ENCODE assay signal across 20 mouse cellular contexts in genomic region chr11:50147958-50148476, GRCm38 (mm10). TPM values are rescaled to one million over a fixed set of nuclear protein-coding genes. Genes with fewer than 3 reads are reported as not detected.
A peak's percentile ranks its signal among the peaks of the same experiment; 100 is the strongest.
DNase-seq lines count a peak whose midpoint lies in the region; ATAC-seq and TF ChIP-seq lines count a peak whose summit lies in the region.
"Had no signal": no experiment of that assay in that cellular context is flagged by ENCODE, and none has a peak within 500 bp of the region (broad histone marks: within the 10 kb centered on the region; RNA-seq: fewer than 3 reads in every experiment).

No protein-coding gene starts in this region.

- H3K36me3 ChIP-seq in heart, embryonic 11.5 days (ENCODE audit: control insufficient read depth, insufficient read depth, low read length), result peaks cover 38% of the 10 kb centered on the region
- peaks cover 60% of the 10 kb centered on the region for H3K36me3 ChIP-seq in lung, postnatal 0 days (ENCODE audit: insufficient read depth, low read length)

- H3K9me3 ChIP-seq in heart, embryonic 11.5 days (replicated peaks; ENCODE audit: control insufficient read depth, low read length), result no peaks in the 10 kb centered on the region
- H3K9me3 ChIP-seq in lung, postnatal 0 days (ENCODE audit: low read length), result no peaks in the 10 kb centered on the region
- H3K9me3 ChIP-seq: embryonic facial prominence, embryonic 15.5 days; hindbrain, embryonic 12.5 days; neural tube, embryonic 15.5 days had no signal

- no peak overlapping the region for H3K4me2 ChIP-seq in heart, embryonic 11.5 days
- no peak overlapping the region for H3K4me2 ChIP-seq in lung, postnatal 0 days (replicated peaks; ENCODE audit: low read depth, low read length)
- H3K4me2 ChIP-seq: embryonic facial prominence, embryonic 15.5 days; hindbrain, embryonic 12.5 days; neural tube, embryonic 15.5 days had no signal

- DNase-seq in cerebellum, adult 11-12 months, result peak; percentile 60
- no peak for DNase-seq in cerebellum, adult 11 months
- no peak for DNase-seq in heart, postnatal 36 days
- DNase-seq in lung, postnatal 0 days (ENCODE audit: low spot score), result no peak
- DNase-seq in lung, postnatal 14 days, result no peak
- no peak for DNase-seq in spleen, adult 12 weeks (ENCODE audit: low spot score)
- no peak for DNase-seq in thymus, adult 18-20 months
- DNase-seq: kidney, adult 2 months; kidney, postnatal 14 days; lung, postnatal 10 days; midbrain, embryonic 14.5 days; spleen, adult 18-20 months; thymus, postnatal 14 days had no signal

- H3K27ac ChIP-seq in heart, embryonic 11.5 days (ENCODE audit: low read depth, low read length), result peak overlapping the region; percentile 2; the same call in 1 of the 2 replicates
- 0 out of 2 replicates have a peak overlapping the region, but pooled peaks have one; percentile 32 for H3K27ac ChIP-seq in lung, postnatal 0 days (ENCODE audit: low read length)
- H3K27ac ChIP-seq: embryonic facial prominence, embryonic 15.5 days; hindbrain, embryonic 12.5 days; neural tube, embryonic 15.5 days had no signal

- TF ChIP-seq EP300 in lung, postnatal 0 days (IDR thresholded peaks at IDR 0.05), result no peak

- no peaks in the 10 kb centered on the region for H3K27me3 ChIP-seq in heart, embryonic 11.5 days (ENCODE audit: control insufficient read depth, insufficient read depth, low read length)
- H3K27me3 ChIP-seq in lung, postnatal 0 days (replicated peaks; ENCODE audit: insufficient read depth, low read length), result no peaks in the 10 kb centered on the region
- H3K27me3 ChIP-seq: embryonic facial prominence, embryonic 15.5 days; hindbrain, embryonic 12.5 days; neural tube, embryonic 15.5 days had no signal

- no peak overlapping the region for H3K9ac ChIP-seq in heart, embryonic 11.5 days (ENCODE audit: low read depth, low read length)
- no peak overlapping the region for H3K9ac ChIP-seq in lung, postnatal 0 days (replicated peaks; ENCODE audit: low read depth)
- H3K9ac ChIP-seq: embryonic facial prominence, embryonic 15.5 days; hindbrain, embryonic 12.5 days; neural tube, embryonic 15.5 days had no signal

- 91% methylated on average over 11 of the region's 11 CpGs for WGBS in heart, embryonic 11.5 days (ENCODE audit: insufficient replicate concordance)
- WGBS in lung, postnatal 0 days, result 95% methylated on average over 11 of the region's 11 CpGs

- intact Hi-C loops in heart, postnatal 36 days (cut with DNase I), result no loop called here

- no peak for TF ChIP-seq CTCF in lung, postnatal 0 days (IDR thresholded peaks at IDR 0.05)

- H3K4me3 ChIP-seq in heart, embryonic 11.5 days (ENCODE audit: low read depth, low read length), result no peak overlapping the region
- H3K4me3 ChIP-seq in lung, postnatal 0 days (ENCODE audit: low read depth, low read length), result no peak overlapping the region
- H3K4me3 ChIP-seq: embryonic facial prominence, embryonic 15.5 days; hindbrain, embryonic 12.5 days; myocyte; neural tube, embryonic 15.5 days had no signal

- ATAC-seq in heart, embryonic 11.5 days (replicated peaks; ENCODE audit: insufficient number of reproducible peaks, low FRiP score, low TSS enrichment), result no peak
- no peak for ATAC-seq in lung, postnatal 0 days
- ATAC-seq: forebrain, embryonic 16.5 days; inflammation-experienced regulatory T-cells, adult 6 months had no signal

- H3K4me1 ChIP-seq in heart, embryonic 11.5 days (ENCODE audit: control insufficient read depth, insufficient read depth, low read length), result peaks cover 10% of the 10 kb centered on the region
- peaks cover 5% of the 10 kb centered on the region; the same call in 1 of the 2 replicates for H3K4me1 ChIP-seq in lung, postnatal 0 days (ENCODE audit: insufficient read depth, low read depth, low read length)
- H3K4me1 ChIP-seq: embryonic facial prominence, embryonic 15.5 days; hindbrain, embryonic 12.5 days; neural tube, embryonic 15.5 days had no signal

RNA-seq across cellular contexts. Expression of gene Tbc1d9b, which starts 16.8 kb away (rescaled TPM):
- 20.7 and 27.3 TPM in 2 replicates for polyA plus RNA-seq in heart, embryonic 11.5 days (2014; fragmentation: Nextera tagmentation; extraction: Ambion mirVana)
- total RNA-seq in heart, postnatal 36 days (2021), result 10 to 100 TPM; 43.8 to 49.7 TPM
- polyA plus RNA-seq in lung, postnatal 0 days (2015; fragmentation: Nextera tagmentation; extraction: Ambion mirVana), result 26.1 and 27.4 TPM in 2 replicates

RNA-seq across cellular contexts. Expression of gene Mrnip, which starts 26.2 kb away (rescaled TPM):
- polyA plus RNA-seq in heart, embryonic 11.5 days (2014; fragmentation: Nextera tagmentation; extraction: Ambion mirVana), result 15.3 and 17.6 TPM in 2 replicates
- 1 to 10 TPM; 1.8 to 2.4 TPM for total RNA-seq in heart, postnatal 36 days (2021)
- polyA plus RNA-seq in lung, postnatal 0 days (2015; fragmentation: Nextera tagmentation; extraction: Ambion mirVana), result 6.9 and 9.0 TPM in 2 replicates
